Mouse (Mus musculus) bone marrow macrophage, adult 2 months (primary cell): ENCODE measurements around the gene Tnfaip2. TPM values are rescaled to one million over a fixed set of nuclear protein-coding genes. Genes with fewer than 3 reads are reported as not detected.
A peak's percentile ranks its signal among the peaks of the same experiment; 100 is the strongest.

ENCODE experiments used
- H3K27ac ChIP-seq: 2 replicates; pipeline ENCODE4 v1.5.1; 2012; ENCODE audit warnings: low read depth, low read length; ENCODE audit not compliant: insufficient read depth
- H3K4me1 ChIP-seq: 2 replicates; pipeline ENCODE4 v1.6.1; 2012; ENCODE audit warnings: low read length; ENCODE audit not compliant: control insufficient read depth, insufficient read depth
- H3K4me3 ChIP-seq: 2 replicates; pipeline ENCODE4 v1.5.1; 2012; ENCODE audit warnings: mild to moderate bottlenecking, low read length, moderate library complexity; ENCODE audit not compliant: insufficient read depth
- CTCF ChIP-seq: IDR thresholded peaks from 2 replicates; pipeline ENCODE4 v1.5.1; 2012; ENCODE audit warnings: low read depth, mild to moderate bottlenecking, low read length, moderate library complexity
- POLR2A ChIP-seq: IDR thresholded peaks from 2 replicates; pipeline ENCODE4 v1.6.1; 2012; ENCODE audit warnings: mild to moderate bottlenecking, low read depth, low read length, borderline replicate concordance
- polyA plus RNA-seq: library from polyadenylated mRNA; stranded (reverse); fragments of >200 nt; gene quantifications from 2 replicates; pipeline ENCODE4 v1.2.4, GENCODE M21; 2012; ENCODE audit not compliant: missing spikeins, insufficient read depth, insufficient read length

Tnfaip2 gene
- polyA plus RNA-seq, 1 experiment = 304 TPM

DNA sequence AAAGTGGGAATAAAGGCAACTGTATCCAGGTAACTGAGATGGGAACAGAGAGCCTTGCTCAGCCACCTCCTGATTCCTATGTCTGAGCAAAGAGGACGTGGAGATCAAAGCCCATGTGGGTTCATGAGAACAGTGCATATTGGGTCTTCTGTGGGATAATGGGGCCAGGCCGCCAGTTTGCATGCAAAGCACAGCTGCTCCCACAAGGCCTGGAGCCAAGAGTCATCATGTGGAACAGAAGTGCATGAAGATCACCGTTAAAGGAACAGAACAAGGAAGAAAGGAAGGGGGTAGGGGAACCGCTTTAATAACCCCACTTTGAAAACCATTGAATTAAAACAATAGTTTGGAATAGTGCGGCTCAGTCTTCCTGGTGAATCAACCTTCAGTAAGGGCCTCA is 30.6 kb downstream of the Tnfaip2 start:
- H3K4me1 ChIP-seq = peaks cover 9% of the 10 kb centered on the region
- no peak overlapping the region for H3K27ac ChIP-seq
- no peak overlapping the region for H3K4me3 ChIP-seq
- TF ChIP-seq POLR2A (no peak), CTCF (no peak)

GRCm38 (mm10) chr12:111474384-111474783 is 32.1 kb downstream of the Tnfaip2 start:
- Histone ChIP-seq H3K4me3 (no peak overlapping the region), H3K4me1 (peaks cover 9% of the 10 kb centered on the region)
- TF ChIP-seq CTCF = no peak
- no peak for TF ChIP-seq POLR2A

DNA sequence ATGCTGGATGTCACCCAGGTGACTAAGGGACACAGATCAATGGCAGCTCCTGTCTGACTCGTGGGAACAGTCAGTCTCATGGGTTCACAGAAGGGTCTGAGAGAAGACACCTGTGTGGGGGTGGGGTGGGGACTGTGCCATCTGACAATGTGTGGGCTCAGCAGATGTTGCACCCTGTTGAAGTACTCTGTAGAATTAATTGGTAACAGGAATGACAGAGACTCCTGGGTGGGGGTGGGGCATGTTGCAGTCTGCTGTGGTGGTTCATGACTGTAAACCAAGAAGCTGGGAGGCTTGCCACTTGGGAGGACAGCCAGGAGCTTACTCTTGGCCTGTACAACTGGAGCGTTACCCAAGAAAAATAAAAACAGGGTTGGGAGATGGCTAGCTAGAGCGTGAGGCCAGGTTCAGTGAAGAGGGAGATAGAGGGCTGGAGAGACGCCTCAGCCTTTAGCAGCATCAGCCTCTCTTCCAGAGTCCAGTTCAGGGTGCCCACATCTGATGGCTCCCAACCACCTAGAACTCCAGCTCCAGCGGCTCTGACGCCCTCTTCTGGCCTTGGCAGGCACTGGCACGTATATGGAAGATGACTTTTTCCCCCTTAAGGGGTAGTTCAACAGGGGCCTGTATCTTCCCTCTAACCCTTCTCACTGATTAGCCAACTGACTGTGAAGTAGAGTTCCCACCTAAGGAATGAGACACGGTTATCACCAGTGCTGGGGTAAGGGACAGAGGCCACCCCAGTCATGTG is 32.8 kb downstream of the Tnfaip2 start:
- Histone ChIP-seq H3K4me1 (peaks cover 8% of the 10 kb centered on the region), H3K27ac (no peak overlapping the region), H3K4me3 (no peak overlapping the region)
- no peak for TF ChIP-seq CTCF
- TF ChIP-seq POLR2A = no peak

More at GRCm38 (mm10) chr12:111474384-111474783, 32.1 kb downstream of the Tnfaip2 start:
- H3K27ac ChIP-seq = no peak overlapping the region

DNA sequence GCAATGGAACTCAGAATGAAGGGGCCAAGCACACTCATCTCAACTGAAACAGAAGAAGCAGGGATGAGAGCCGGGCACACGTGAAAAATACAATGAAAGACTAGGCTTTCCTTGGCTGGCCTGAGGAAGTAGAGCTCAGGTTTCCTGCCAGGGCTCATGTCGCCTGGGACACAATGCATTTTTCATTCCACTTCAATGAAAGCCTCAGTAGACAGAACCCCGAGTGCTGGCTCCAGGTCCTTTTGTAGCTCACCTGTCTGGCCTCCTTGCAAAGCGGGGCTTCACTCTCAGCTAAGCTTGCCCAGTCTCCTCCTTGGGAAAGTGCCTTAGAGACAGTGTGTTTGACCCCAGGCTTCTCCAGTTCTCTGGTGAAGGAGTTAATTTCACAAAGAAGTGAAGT is 36.7 kb downstream of the Tnfaip2 start:
- no peak overlapping the region for H3K4me3 ChIP-seq
- no peak overlapping the region for H3K27ac ChIP-seq
- no peak for TF ChIP-seq POLR2A
- TF ChIP-seq CTCF = no peak
- no peaks in the 10 kb centered on the region for H3K4me1 ChIP-seq

DNA sequence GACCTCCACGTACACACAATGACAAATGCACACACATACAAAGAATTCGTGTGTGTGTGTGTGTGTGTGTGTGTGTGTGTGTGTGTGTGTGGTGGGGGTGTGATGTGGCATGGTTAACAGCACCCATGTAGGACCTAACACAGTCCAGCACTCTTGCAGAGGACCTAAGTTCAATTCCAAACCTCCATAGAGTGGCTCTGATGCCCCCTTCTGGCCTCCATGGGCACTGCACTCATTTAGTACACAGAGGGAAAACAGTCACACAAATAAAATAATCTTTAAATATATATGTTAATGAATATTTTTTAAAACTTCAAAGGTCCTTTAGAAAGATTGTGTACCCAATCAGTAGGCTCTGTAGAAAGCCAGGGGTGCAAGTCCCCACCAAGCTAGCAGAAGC is 37.6 kb downstream of the Tnfaip2 start:
- TF ChIP-seq CTCF = peak; percentile 76
- TF ChIP-seq POLR2A = no peak
- H3K27ac ChIP-seq = no peak overlapping the region
- no peak overlapping the region for H3K4me3 ChIP-seq
- no peaks in the 10 kb centered on the region for H3K4me1 ChIP-seq

GRCm38 (mm10) chr12:111485046-111485651 is 42.9 kb downstream of the Tnfaip2 start:
- Histone ChIP-seq H3K4me1 (no peaks in the 10 kb centered on the region), H3K4me3 (peak overlapping the region; percentile 23), H3K27ac (no peak overlapping the region)
- TF ChIP-seq POLR2A (no peak), CTCF (no peak)

DNA sequence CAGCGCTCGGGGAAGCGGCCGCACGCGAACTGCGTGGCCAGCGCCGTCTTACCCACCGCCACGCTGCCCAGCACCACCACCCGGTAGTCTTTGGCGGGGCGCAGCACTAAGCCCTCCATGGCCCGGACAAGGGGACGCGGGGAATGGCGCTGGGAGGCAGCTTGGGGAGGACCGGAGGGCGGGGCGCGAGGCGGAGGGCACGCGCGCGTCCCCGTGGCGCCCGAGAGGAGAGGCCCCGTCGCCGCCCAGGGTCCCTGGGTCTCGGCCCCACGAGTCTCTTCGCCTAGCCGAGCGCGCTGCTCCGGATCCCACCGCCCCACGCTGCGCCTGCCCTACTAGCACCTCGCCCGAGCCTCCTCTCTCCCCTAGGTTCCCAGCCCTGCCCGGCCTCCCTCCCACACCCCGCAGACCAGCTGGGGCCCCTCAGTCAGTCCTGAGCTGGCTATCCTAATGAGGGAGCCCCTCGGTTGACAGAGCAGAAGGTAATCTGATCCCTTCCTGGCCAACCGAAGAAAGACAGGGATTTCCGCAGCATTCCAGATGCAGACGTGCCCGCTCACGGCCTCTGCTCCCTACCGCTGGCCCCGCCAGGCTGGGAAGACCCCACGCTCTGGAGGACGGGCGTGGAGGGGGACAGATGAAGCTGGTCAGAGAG is 43.5 kb downstream of the Tnfaip2 start, which contains the start of gene Gm266:
TSS of gene Gm266 (minus strand) at position 172 of the 655 bp plus-strand sequence.
- Histone ChIP-seq H3K27ac (no peak within 1 kb of the TSS), H3K4me1 (no peaks in the 10 kb centered on the region), H3K4me3 (peak within 1 kb of the TSS; percentile 23)
- TF ChIP-seq POLR2A (no peak), CTCF (no peak)

- no peak overlapping the region for H3K4me3 ChIP-seq
- TF ChIP-seq POLR2A = no peak
- TF ChIP-seq CTCF = no peak
- no peak overlapping the region for H3K27ac ChIP-seq
- H3K4me1 ChIP-seq = no peaks in the 10 kb centered on the region
Observed at GRCm38 (mm10) chr12:111486455-111486854, 44.2 kb downstream of the Tnfaip2 start.

- H3K4me3 ChIP-seq = no peak overlapping the region
- TF ChIP-seq CTCF = no peak
- TF ChIP-seq POLR2A = no peak
Observed at GRCm38 (mm10) chr12:111489261-111489865, 47.1 kb downstream of the Tnfaip2 start.

More at GRCm38 (mm10) chr12:111489261-111489865, 47.1 kb downstream of the Tnfaip2 start:
- Histone ChIP-seq H3K27ac (no peak overlapping the region), H3K4me1 (no peaks in the 10 kb centered on the region)
